Mouse (Mus musculus) kidney, postnatal 0 days (tissue): Measurements from ENCODE around the gene Rb1. TPM values are rescaled to one million over a fixed set of nuclear protein-coding genes. Genes with fewer than 3 reads are reported as not detected.

ENCODE experiments used
- ATAC-seq: fragments of 200-750 bp; cut with Nextera tagmentation; replicated peaks from 2 replicates; pipeline ENCODE4 v1.8.0; 2017; ENCODE audit warnings: low read depth, moderate number of reproducible peaks, moderate TSS enrichment, moderate library complexity; ENCODE audit not compliant: low FRiP score
- DNase-seq: peaks from one replicate; pipeline ENCODE4 v3.0.0-alpha.2; 2016; ENCODE audit warnings: low spot score
- H3K27ac ChIP-seq: fragments of 300-500 bp; sonication (generic); 2 replicates; pipeline ENCODE4 v1.5.1; 2014; ENCODE audit warnings: mild to moderate bottlenecking
- H3K27me3 ChIP-seq: fragments of 300-500 bp; sonication (generic); 2 replicates; pipeline ENCODE4 v1.6.1; 2014; ENCODE audit warnings: low read length, mixed read lengths; ENCODE audit not compliant: insufficient read depth
- H3K36me3 ChIP-seq: fragments of 300-500 bp; sonication (generic); 2 replicates; pipeline ENCODE4 v1.6.1; 2014; ENCODE audit warnings: low read length, mixed read lengths; ENCODE audit not compliant: insufficient read depth
- H3K4me1 ChIP-seq: fragments of 300-500 bp; sonication (generic); replicated peaks from 2 replicates; pipeline ENCODE4 v1.6.1; 2014; ENCODE audit warnings: antibody characterized with exemption, low read length, mixed read lengths; ENCODE audit not compliant: insufficient read depth
- H3K4me2 ChIP-seq: fragments of 300-500 bp; sonication (generic); 2 replicates; pipeline ENCODE4 v1.6.1; 2014; ENCODE audit warnings: mild to moderate bottlenecking, low read length, moderate library complexity, mixed read lengths
- H3K4me3 ChIP-seq: fragments of 300-500 bp; sonication (generic); replicated peaks from 2 replicates; pipeline ENCODE4 v1.5.1; 2014; ENCODE audit warnings: low read depth, low read length
- H3K9ac ChIP-seq: fragments of 300-500 bp; sonication (generic); 2 replicates; pipeline ENCODE4 v1.6.1; 2014; ENCODE audit warnings: low read depth, low read length
- H3K9me3 ChIP-seq: fragments of 300-500 bp; sonication (generic); replicated peaks from 2 replicates; pipeline ENCODE4 v1.6.1; 2016; ENCODE audit warnings: low read length, inconsistent platforms, mixed read lengths
- CTCF ChIP-seq: IDR thresholded peaks from 2 replicates; pipeline ENCODE4 v1.5.1; 2016; ENCODE audit warnings: antibody characterized with exemption, low read depth, mild to moderate bottlenecking, moderate library complexity
- WGBS: fragments of 180-500 bp; shearing (Covaris S2); extraction: QIAGEN DNeasy Blood & Tissue Kit; methylation state at CpG from one replicate; pipeline ENCODE4 v1.1.7; 2014; 5-methylcytosine and 5-hydroxymethylcytosine counted together
- polyA plus RNA-seq: library from polyadenylated mRNA; unstranded; fragments of >200 nt; fragmentation: Nextera tagmentation; extraction: Ambion mirVana; gene quantifications from 2 replicates; pipeline ENCODE4 v1.2.1, GENCODE M21; 2015

Gene Rb1
- polyA plus RNA-seq, 1 experiment from 2014 or later = 26.6 TPM

DNA sequence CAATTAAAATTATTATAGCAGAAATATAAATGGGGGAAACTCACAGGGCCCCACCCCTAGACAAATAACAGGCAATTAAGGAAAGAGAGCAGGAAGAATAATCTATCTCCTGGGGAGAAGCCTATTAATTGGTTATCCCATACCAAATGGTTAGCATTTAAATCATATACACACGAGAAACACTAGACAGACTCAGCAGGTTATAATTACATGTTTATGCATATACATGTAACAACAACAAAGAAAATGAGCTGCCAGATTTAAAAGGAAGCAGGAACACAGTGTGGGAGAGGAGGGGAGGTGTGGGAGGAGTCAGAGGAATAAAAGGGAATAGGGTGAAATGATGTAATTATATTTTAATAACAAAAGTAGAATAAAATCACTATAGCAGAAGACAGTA is 33.2 kb downstream of the Rb1 start:
- 50% methylated on average over 1 of the region's 1 CpGs for WGBS
- Histone ChIP-seq H3K4me3 (no peak overlapping the region), H3K4me1 (no peaks in the 10 kb centered on the region), H3K36me3 (no peaks in the 10 kb centered on the region; the same call in 1 of the 2 replicates), H3K4me2 (no peak overlapping the region), H3K9ac (no peak overlapping the region), H3K27ac (no peak overlapping the region), H3K9me3 (no peaks in the 10 kb centered on the region), H3K27me3 (no peaks in the 10 kb centered on the region)
- ATAC-seq (no peak), DNase-seq (no peak)
- TF ChIP-seq CTCF = no peak

DNA sequence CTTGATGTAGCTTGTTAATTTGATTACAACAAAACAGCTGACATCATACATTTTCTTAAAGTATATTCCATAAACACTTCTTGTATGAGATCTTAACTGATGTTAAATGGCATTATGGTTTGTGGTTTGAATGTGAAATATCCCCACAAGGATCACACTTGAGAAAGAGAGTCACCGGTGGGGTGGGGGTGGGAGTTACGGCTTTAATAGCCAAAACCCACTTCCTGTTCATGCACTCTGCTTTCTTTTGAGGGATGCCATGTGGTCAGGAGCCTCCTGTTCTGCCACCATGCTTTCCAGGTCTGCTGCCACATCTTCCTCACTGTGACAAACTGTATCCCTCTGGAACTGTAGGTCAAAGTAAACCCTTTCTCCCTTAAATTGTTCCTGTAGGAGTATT is 35.7 kb downstream of the Rb1 start:
- ATAC-seq (no peak), DNase-seq (no peak)
- Histone ChIP-seq H3K27me3 (no peaks in the 10 kb centered on the region), H3K27ac (no peak overlapping the region), H3K4me3 (no peak overlapping the region), H3K9ac (no peak overlapping the region), H3K9me3 (no peaks in the 10 kb centered on the region), H3K36me3 (no peaks in the 10 kb centered on the region; the same call in 1 of the 2 replicates), H3K4me1 (no peaks in the 10 kb centered on the region), H3K4me2 (no peak overlapping the region)
- TF ChIP-seq CTCF = no peak
- WGBS = 91% methylated on average over 2 of the region's 2 CpGs

DNA sequence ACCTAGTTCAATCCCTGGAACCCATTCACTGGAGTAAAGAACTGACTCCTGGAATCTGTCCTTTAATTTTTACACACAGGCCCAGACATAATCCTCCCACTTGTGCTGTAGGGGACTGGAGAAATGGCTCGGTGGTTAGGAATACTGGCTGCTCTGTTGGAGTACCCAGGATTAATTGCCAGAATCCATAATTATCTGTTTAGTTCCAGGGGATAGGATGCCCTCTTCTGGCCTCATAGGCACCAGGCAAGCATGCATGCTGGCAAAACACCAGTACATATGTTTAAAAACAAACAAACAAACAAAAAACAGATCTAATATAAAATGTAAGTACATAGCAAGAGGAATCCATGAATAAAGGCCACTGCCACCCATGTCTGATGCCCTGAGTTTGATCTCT is 44.6 kb downstream of the Rb1 start:
- H3K4me2 ChIP-seq = no peak overlapping the region
- no peak overlapping the region for H3K4me3 ChIP-seq
- 9% methylated on average over 1 of the region's 1 CpGs for WGBS
- no peaks in the 10 kb centered on the region for H3K9me3 ChIP-seq
- H3K27me3 ChIP-seq = no peaks in the 10 kb centered on the region
- peak; percentile 55 for DNase-seq
- peak; percentile 75 for TF ChIP-seq CTCF
- no peaks in the 10 kb centered on the region for H3K4me1 ChIP-seq
- ATAC-seq = no peak
- H3K27ac ChIP-seq = no peak overlapping the region
- H3K9ac ChIP-seq = no peak overlapping the region
- H3K36me3 ChIP-seq = no peaks in the 10 kb centered on the region

DNA sequence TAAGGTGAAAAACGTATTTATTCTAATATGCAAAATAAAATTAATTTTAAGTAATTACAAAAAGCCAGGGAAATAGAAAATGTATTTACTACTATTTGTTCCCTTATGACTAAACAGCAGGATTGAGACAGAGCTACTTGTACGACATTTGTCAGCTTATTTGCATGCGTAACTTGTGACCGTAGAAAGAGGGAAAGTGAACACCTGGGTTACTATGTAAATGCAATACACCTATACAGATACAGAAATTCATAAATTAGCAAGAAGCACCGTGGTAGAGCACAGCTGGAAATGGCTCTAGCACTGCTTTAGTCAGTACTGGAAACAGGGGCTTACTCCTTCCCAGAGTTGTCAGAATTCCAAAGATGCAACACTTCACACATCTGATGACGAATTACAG is 46.5 kb downstream of the Rb1 start:
- Histone ChIP-seq H3K9me3 (no peaks in the 10 kb centered on the region), H3K4me1 (no peaks in the 10 kb centered on the region), H3K27ac (no peak overlapping the region), H3K36me3 (no peaks in the 10 kb centered on the region), H3K4me3 (no peak overlapping the region), H3K4me2 (no peak overlapping the region), H3K27me3 (no peaks in the 10 kb centered on the region), H3K9ac (no peak overlapping the region)
- WGBS = 87% methylated on average over 6 of the region's 6 CpGs
- ATAC-seq (no peak), DNase-seq (no peak)
- no peak for TF ChIP-seq CTCF

DNA sequence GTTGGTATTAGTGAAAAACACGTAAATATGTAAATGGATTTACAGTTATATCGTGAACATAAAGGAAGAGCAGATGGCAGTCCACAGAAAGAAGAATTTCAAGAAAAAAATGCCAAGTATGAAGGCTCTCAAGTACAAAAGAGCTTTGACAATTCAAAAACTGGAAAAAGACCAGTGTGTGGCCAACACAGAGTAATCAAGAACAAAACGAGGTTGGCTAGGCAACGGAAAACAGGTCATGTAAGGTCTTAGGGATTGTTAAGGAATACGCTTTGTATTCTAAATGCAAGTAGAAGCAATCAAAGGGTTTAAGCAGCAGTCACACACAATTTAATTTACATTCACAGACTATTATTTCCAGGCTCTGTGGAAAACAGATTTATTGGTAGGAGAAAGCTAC is 53.8 kb downstream of the Rb1 start:
- WGBS = 79% methylated on average over 5 of the region's 5 CpGs
- no peak overlapping the region for H3K9ac ChIP-seq

DNA sequence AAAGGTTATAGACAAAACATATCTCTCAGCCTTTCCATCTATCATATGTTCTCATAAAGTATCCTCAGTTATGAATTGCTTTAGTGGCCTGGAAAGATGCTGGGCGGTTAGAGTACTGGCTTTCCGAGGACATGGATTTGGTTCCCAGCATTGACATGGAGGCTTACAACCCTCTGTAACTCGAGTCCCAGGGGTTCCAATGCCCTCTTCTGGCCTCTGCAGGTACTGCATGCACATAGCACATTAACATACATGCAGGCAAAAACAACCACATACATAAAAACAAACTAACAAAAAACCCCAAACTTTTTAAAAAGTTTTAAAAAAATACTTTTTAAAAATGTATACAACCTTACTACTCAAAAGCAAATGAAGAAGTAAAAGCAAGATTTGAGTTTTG is 59.5 kb downstream of the Rb1 start:
- ATAC-seq = no peak
- Histone ChIP-seq H3K9ac (no peak overlapping the region), H3K4me3 (no peak overlapping the region), H3K27me3 (no peaks in the 10 kb centered on the region), H3K4me2 (no peak overlapping the region), H3K27ac (no peak overlapping the region), H3K4me1 (no peaks in the 10 kb centered on the region), H3K36me3 (0 out of 2 replicates have a peak, but pooled peaks cover 19% of the 10 kb centered on the region), H3K9me3 (no peaks in the 10 kb centered on the region)
- DNase-seq = no peak
- peak; percentile 38; the same call in 1 of the 2 replicates for TF ChIP-seq CTCF
- WGBS = 78% methylated on average over 3 of the region's 3 CpGs

More for the DNA sequence above, 53.8 kb downstream of the Rb1 start:
- no peak for TF ChIP-seq CTCF
- H3K4me3 ChIP-seq = no peak overlapping the region
- H3K4me1 ChIP-seq = no peaks in the 10 kb centered on the region
- H3K27me3 ChIP-seq = no peaks in the 10 kb centered on the region
- no peak overlapping the region for H3K27ac ChIP-seq
- ATAC-seq (no peak), DNase-seq (no peak)
- H3K9me3 ChIP-seq = no peaks in the 10 kb centered on the region
- no peak overlapping the region for H3K4me2 ChIP-seq
- 0 out of 2 replicates have a peak, but pooled peaks cover 3% of the 10 kb centered on the region for H3K36me3 ChIP-seq

DNA sequence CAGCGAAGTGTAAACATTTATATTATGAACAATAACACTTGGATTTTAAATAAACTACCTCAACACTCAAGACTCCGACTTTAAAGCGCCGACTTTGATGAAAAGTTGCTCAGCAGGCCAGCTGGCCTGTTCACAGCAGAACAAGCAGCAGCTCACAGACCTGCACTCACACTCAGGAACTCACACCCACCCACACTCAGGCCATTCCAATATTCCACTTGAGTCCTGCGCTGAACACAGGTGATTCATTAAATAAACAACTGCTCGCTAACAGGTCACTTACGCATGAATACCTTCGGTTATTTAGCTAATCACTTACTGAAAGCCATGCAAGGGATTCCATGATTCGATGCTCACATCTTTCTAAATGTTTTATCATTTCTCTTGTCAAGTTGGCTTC is 63.4 kb downstream of the Rb1 start:
- no peaks in the 10 kb centered on the region for H3K9me3 ChIP-seq
- H3K27ac ChIP-seq = no peak overlapping the region
- no peak overlapping the region for H3K4me2 ChIP-seq
- H3K9ac ChIP-seq = no peak overlapping the region
- no peaks in the 10 kb centered on the region for H3K27me3 ChIP-seq
- 0 out of 2 replicates have a peak, but pooled peaks cover 16% of the 10 kb centered on the region for H3K36me3 ChIP-seq
- DNase-seq (no peak), ATAC-seq (no peak)
- 82% methylated on average over 9 of the region's 9 CpGs for WGBS
- H3K4me1 ChIP-seq = no peaks in the 10 kb centered on the region
- no peak overlapping the region for H3K4me3 ChIP-seq
- TF ChIP-seq CTCF = no peak
